Mouse (Mus musculus): Measurements from ENCODE around the gene Rnaseh2a. TPM values are rescaled to one million over a fixed set of nuclear protein-coding genes. Genes with fewer than 3 reads are reported as not detected.

The Rnaseh2a gene
- polyA plus RNA-seq, 1 experiment from 2014 or later = 119 TPM

DNA sequence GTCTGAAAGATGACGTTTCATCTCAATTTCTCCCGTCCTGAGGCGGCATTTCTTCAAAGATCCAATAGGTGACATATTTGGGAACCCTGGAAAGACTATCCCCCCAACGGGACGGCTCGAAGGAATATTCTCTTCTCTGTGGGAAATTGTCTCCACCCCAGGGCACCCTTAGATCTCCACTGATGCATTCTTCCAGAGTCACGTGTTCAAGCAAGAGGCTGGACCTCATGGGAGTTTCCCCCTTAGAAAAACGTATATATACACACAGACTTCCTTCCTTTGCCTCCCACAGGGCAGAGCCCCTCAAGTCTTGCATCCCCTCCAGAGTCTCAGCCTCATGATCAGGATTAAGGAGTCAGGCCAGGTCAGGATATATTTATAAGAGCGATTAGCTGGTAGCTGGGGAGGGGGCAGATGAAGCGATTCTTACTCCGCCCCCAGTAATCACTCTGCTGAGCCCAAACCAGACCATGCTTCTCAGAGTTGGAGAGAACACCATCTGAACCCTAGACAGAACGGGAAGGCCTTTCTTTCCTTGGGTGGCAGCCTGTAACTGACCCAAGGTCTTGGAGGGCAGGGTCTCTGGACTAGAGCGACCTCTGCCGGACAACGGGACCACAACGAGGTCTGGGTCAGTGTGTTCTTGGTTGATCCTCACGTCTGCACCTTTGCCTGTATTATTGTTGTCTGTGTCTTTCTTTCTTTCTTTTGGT is 22.9 kb downstream of the Rnaseh2a start, which contains the start of gene Rtbdn:
Gene Rtbdn, plus strand, starts transcription at position 464 of the 713 bp plus-strand sequence.
- WGBS = 13% methylated on average over 17 of the region's 17 CpGs
- Histone ChIP-seq H3K9me3 (no peaks in the 10 kb centered on the region), H3K27ac (no peak within 1 kb of the TSS), H3K27me3 (ENCODE audit: insufficient read depth, poor library complexity, severe bottlenecking) (peaks cover 92% of the 10 kb centered on the region), H3K4me3 (peak within 1 kb of the TSS; percentile 60), H3K4me1 (peaks cover 18% of the 10 kb centered on the region), H3K36me3 (no peaks in the 10 kb centered on the region)
- DNase-seq (ENCODE audit: low spot score) = no peak

DNA sequence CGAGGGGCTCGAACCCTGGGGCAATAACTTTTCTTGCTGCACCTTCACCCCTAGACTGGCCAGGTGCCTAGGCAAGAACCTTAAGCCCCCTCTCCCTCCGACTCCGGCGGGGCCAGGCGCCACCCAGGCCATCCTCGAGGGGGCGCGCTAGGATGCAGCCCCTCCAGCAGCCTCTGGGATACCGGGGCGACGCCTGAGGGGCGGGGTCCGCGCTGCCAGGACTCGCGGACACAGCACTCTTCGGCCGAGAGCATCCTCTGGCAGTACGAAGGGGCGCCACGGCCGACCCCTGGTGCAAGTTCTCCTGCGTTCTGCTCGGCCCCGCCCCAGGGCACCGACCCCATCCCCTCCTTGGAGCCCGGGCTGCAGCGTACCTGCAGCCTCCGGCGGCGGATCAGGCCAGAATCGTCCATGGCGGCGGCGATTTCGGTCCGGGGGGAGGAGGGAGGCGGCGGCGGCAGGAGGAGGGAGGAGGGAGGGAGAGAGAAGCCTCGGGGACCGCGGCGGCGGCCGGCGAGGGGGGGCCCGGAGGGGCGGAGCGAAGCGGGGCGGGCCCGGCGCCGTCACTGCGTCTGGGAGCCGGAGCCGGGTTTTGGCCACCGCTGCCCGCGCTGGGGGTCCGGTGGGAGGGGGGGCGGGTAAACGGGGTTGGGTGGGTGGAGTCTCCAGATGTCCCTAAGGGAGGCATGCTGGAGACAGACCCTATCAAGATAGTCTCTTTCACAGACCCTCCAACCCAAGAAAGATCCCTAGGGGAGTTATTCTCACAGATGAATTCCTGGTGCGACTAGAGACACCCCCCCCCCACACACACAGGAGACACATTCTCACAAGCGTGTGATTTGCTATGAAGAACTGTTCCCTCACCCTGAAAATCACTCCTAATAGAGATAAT is 23.7 kb downstream of the Rnaseh2a start:
- no peak for DNase-seq (ENCODE audit: low spot score)
- H3K27ac ChIP-seq = no peak overlapping the region
- H3K27me3 ChIP-seq (ENCODE audit: insufficient read depth, poor library complexity, severe bottlenecking) = peaks cover 86% of the 10 kb centered on the region
- H3K4me3 ChIP-seq = peak overlapping the region; percentile 60
- peaks cover 18% of the 10 kb centered on the region for H3K4me1 ChIP-seq
- H3K36me3 ChIP-seq = no peaks in the 10 kb centered on the region
- 2% methylated on average over 31 of the region's 67 CpGs for WGBS
- H3K9me3 ChIP-seq = no peaks in the 10 kb centered on the region

DNA sequence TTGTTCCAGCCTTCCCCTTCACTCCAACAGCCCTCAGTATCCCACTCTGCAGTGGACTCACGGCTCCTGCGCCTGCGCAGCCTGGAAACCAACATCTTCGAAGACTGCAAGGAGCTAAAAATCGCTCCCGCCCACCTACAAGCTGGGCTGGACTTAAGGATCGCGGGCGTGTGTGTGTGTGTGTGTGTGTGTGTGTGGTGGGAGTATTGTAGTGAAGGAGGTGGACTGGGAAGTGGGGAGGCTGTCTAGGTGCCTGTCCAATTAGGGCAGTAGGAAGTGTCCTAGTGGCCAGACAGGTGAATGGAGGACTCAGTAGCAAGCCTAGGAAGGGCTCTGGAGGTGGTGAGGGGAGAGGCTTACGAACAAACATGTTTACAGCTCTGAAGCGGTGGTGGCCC is 24.3 kb downstream of the Rnaseh2a start:
- Histone ChIP-seq H3K27me3 (ENCODE audit: insufficient read depth, poor library complexity, severe bottlenecking) (peaks cover 86% of the 10 kb centered on the region), H3K36me3 (no peaks in the 10 kb centered on the region), H3K4me3 (peak overlapping the region; percentile 60), H3K27ac (no peak overlapping the region), H3K4me1 (peaks cover 18% of the 10 kb centered on the region), H3K9me3 (no peaks in the 10 kb centered on the region)
- WGBS = 8% methylated on average over 11 of the region's 11 CpGs
- no peak for DNase-seq (ENCODE audit: low spot score)

GRCm38 (mm10) chr8:84944478-84945160 is 24.9 kb downstream of the Rnaseh2a start:
- 3% methylated on average over 26 of the region's 26 CpGs for WGBS
- peak overlapping the region; percentile 22 for H3K4me3 ChIP-seq

DNA sequence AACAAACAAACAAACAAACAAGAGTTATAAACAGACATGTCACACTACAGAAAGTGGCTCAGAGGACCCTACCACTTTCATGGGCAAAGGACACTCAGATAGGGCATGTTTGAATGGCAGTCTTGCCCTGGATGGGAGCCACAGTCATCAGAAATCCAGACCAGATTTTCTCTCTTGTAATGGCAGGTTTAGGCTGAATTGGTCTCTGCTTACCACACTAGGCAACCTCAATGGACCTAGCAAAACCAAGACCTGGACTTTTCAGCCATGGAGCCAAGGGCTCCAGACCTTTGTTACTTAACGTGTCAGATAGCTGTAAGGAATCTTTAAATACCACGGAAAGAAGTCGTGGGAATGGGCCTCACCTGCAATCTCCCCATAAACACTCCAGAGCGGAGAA is 25.9 kb downstream of the Rnaseh2a start:
- Histone ChIP-seq H3K4me1 (peaks cover 18% of the 10 kb centered on the region), H3K9me3 (no peaks in the 10 kb centered on the region), H3K27me3 (ENCODE audit: insufficient read depth, poor library complexity, severe bottlenecking) (peaks cover 85% of the 10 kb centered on the region), H3K27ac (no peak overlapping the region), H3K36me3 (no peaks in the 10 kb centered on the region), H3K4me3 (no peak overlapping the region)
- WGBS = 22% methylated on average over 4 of the region's 4 CpGs
- no peak for DNase-seq (ENCODE audit: low spot score)

More at GRCm38 (mm10) chr8:84944478-84945160, 24.9 kb downstream of the Rnaseh2a start:
- Histone ChIP-seq H3K4me1 (peaks cover 18% of the 10 kb centered on the region), H3K9me3 (no peaks in the 10 kb centered on the region), H3K27ac (no peak overlapping the region), H3K36me3 (no peaks in the 10 kb centered on the region), H3K27me3 (ENCODE audit: insufficient read depth, poor library complexity, severe bottlenecking) (peaks cover 83% of the 10 kb centered on the region)
- no peak for DNase-seq (ENCODE audit: low spot score)

GRCm38 (mm10) chr8:84937620-84938485 is 31.7 kb downstream of the Rnaseh2a start:
- Histone ChIP-seq H3K27ac (no peak overlapping the region), H3K9me3 (no peaks in the 10 kb centered on the region), H3K36me3 (no peaks in the 10 kb centered on the region), H3K4me1 (peaks cover 21% of the 10 kb centered on the region), H3K27me3 (ENCODE audit: insufficient read depth, poor library complexity, severe bottlenecking) (peaks cover 82% of the 10 kb centered on the region), H3K4me3 (peak overlapping the region; percentile 60)
- no peak for DNase-seq (ENCODE audit: low spot score)
- 61% methylated on average over 13 of the region's 13 CpGs for WGBS

- DNase-seq (ENCODE audit: low spot score) = peak; percentile 81
- Histone ChIP-seq H3K4me3 (peak within 1 kb of the TSS; percentile 60), H3K27me3 (ENCODE audit: insufficient read depth, poor library complexity, severe bottlenecking) (peaks cover 86% of the 10 kb centered on the region), H3K9me3 (no peaks in the 10 kb centered on the region), H3K27ac (peak within 1 kb of the TSS; percentile 13; the same call in 1 of the 2 replicates), H3K4me1 (peaks cover 21% of the 10 kb centered on the region), H3K36me3 (no peaks in the 10 kb centered on the region)
- WGBS = 1% methylated on average over 50 of the region's 50 CpGs
Observed at GRCm38 (mm10) chr8:84936962-84937546, 32.5 kb downstream of the Rnaseh2a start, which contains the start of gene Mast1. Gene Mast1, minus strand, starts transcription at chr8:84937359.

- 26% methylated on average over 23 of the region's 23 CpGs for WGBS
- Histone ChIP-seq H3K27me3 (ENCODE audit: insufficient read depth, poor library complexity, severe bottlenecking) (peaks cover 90% of the 10 kb centered on the region), H3K27ac (peak overlapping the region; percentile 13; the same call in 1 of the 2 replicates), H3K4me1 (peaks cover 21% of the 10 kb centered on the region), H3K36me3 (no peaks in the 10 kb centered on the region), H3K9me3 (no peaks in the 10 kb centered on the region), H3K4me3 (peak overlapping the region; percentile 60)
- DNase-seq (ENCODE audit: low spot score) = no peak
Observed at GRCm38 (mm10) chr8:84936041-84936961, 33.3 kb downstream of the Rnaseh2a start.

DNA sequence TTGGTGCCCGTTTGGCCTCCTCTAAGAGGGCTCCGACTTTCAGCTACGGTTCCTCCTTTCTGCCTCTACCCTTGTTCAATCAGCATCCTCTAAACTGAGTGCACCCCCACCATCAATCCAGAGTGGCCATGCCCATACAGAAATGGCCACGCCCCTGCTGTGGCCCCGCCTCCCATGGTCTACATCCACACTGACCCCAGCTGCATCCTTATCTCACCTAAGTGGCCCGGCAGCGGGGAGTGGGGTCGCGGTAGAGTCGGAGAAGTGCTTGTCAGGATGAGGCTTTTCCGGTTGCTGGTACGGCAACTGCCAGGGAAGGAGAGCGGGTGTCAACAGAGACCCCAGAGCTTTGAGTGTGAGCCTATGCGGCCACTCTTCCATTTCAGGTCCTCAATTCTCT is 34.1 kb downstream of the Rnaseh2a start:
- DNase-seq (ENCODE audit: low spot score) = no peak
- H3K36me3 ChIP-seq = no peaks in the 10 kb centered on the region
- peaks cover 92% of the 10 kb centered on the region for H3K27me3 ChIP-seq (ENCODE audit: insufficient read depth, poor library complexity, severe bottlenecking)
- peaks cover 21% of the 10 kb centered on the region for H3K4me1 ChIP-seq
- no peak overlapping the region for H3K4me3 ChIP-seq
- 6% methylated on average over 14 of the region's 14 CpGs for WGBS
- H3K27ac ChIP-seq = no peak overlapping the region
- H3K9me3 ChIP-seq = no peaks in the 10 kb centered on the region

DNA sequence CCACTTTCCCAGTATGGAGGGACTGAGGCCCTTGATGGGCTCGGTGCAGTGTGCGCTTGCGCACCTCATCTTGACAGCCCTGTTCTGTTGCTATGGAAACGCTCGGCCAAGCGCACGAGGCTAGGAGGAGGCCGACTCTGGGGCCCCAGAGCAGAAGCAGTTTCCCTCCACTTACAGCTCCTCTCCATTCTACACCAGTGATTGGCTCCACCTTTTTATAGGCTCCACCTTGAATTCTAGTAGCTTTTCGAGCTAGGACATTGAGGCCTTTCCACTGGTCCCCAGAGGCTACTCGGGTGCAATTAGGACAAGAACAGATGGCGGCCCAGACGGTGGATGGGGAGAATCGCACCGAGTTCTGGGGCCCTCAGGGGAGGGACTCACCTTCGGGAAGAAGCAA is 34.7 kb downstream of the Rnaseh2a start:
- WGBS = 3% methylated on average over 15 of the region's 15 CpGs
- peaks cover 21% of the 10 kb centered on the region for H3K4me1 ChIP-seq
- no peak overlapping the region for H3K4me3 ChIP-seq
- no peak for DNase-seq (ENCODE audit: low spot score)
- H3K27me3 ChIP-seq (ENCODE audit: insufficient read depth, poor library complexity, severe bottlenecking) = peaks cover 95% of the 10 kb centered on the region
- no peak overlapping the region for H3K27ac ChIP-seq
- H3K36me3 ChIP-seq = no peaks in the 10 kb centered on the region
- no peaks in the 10 kb centered on the region for H3K9me3 ChIP-seq

All from heart, embryonic 10.5 days (tissue).